Mouse (Mus musculus) heart, adult 2 months (tissue): Measurements from ENCODE around the gene Ccdc126. TPM values are rescaled to one million over a fixed set of nuclear protein-coding genes. Genes with fewer than 3 reads are reported as not detected.
A peak's percentile ranks its signal among the peaks of the same experiment; 100 is the strongest.

ENCODE experiments used
- DNase-seq, 2 experiments: peaks; one replicate each; pipeline ENCODE4 v3.0.0; 2021
- H3K27ac ChIP-seq: fragments of 200-600 bp; 2 replicates; pipeline ENCODE4 v1.8.1; 2022
- H3K27me3 ChIP-seq: fragments of 200-500 bp; 2 replicates; pipeline ENCODE4 v1.6.1; 2012; ENCODE audit warnings: mild to moderate bottlenecking, low read length, inconsistent platforms, mixed read lengths; ENCODE audit not compliant: control insufficient read depth, insufficient read depth
- H3K36me3 ChIP-seq: fragments of 200-500 bp; 2 replicates; pipeline ENCODE4 v1.6.1; 2012; ENCODE audit warnings: low read length, inconsistent platforms; ENCODE audit not compliant: control insufficient read depth, insufficient read depth
- H3K4me1 ChIP-seq: fragments of 200-500 bp; 2 replicates; pipeline ENCODE4 v1.6.1; 2011; ENCODE audit warnings: low read length; ENCODE audit not compliant: control insufficient read depth, insufficient read depth
- H3K4me3 ChIP-seq: fragments of 200-600 bp; 2 replicates; pipeline ENCODE4 v1.8.1; 2022
- H3K79me2 ChIP-seq: fragments of 200-500 bp; replicated peaks from 2 replicates; pipeline ENCODE4 v1.6.1; 2012; ENCODE audit warnings: mild to moderate bottlenecking, inconsistent platforms, low read length, moderate library complexity, mixed read lengths; ENCODE audit not compliant: control insufficient read depth, insufficient read depth
- H3K9ac ChIP-seq: fragments of 200-500 bp; 2 replicates; pipeline ENCODE4 v1.6.1; 2012; ENCODE audit warnings: low read depth, mild to moderate bottlenecking, control low read depth, inconsistent platforms, low read length, mixed read lengths
- CTCF ChIP-seq: fragments of 200-600 bp; IDR thresholded peaks from 2 replicates; pipeline ENCODE4 v1.8.1; 2022; ENCODE audit warnings: antibody characterized with exemption, mild to moderate bottlenecking, moderate library complexity
- EP300 ChIP-seq: fragments of 200-500 bp; IDR thresholded peaks from 2 replicates; pipeline ENCODE4 v1.6.1; 2011; ENCODE audit warnings: low read depth, low read length, control low read depth; ENCODE audit not compliant: insufficient read depth
- POLR2A ChIP-seq: fragments of 200-500 bp; IDR thresholded peaks from 2 replicates; pipeline ENCODE4 v1.6.1; 2011; ENCODE audit warnings: mild to moderate bottlenecking, low read depth, low read length, control low read depth; ENCODE audit not compliant: insufficient read depth
- WGBS: fragments of 180-500 bp; shearing (Covaris S2); methylation state at CpG from one replicate; pipeline ENCODE4 v1.1.7; 2018; 5-methylcytosine and 5-hydroxymethylcytosine counted together
- intact Hi-C: fragments of 180-260 bp; cut with DNase I; formaldehyde crosslinking; loops from one replicate; pipeline ENCODE4 v1.15.1; 2025
- long read RNA-seq: library from polyadenylated mRNA; stranded (forward); transcript quantifications from one replicate; pipeline ENCODE4 v2.0.0, GENCODE M21; 2021
- polyA plus RNA-seq: library from polyadenylated mRNA; depleted of rRNA; stranded (reverse); fragments of >200 nt; gene quantifications from 2 replicates; pipeline ENCODE4 v1.2.3, GENCODE M21; 2012; rRNA removed
- total RNA-seq, 2 experiments: library from RNA; stranded (reverse); gene quantifications; 2 replicates each; pipeline ENCODE4 v1.2.3; 2021

Ccdc126 gene
- total RNA-seq, result 1 to 10 TPM; 4.4 to 4.8 TPM
- 2.5 and 3.3 TPM in 2 replicates for polyA plus RNA-seq
- long read RNA-seq, transcript Ccdc126-201 (3 exons, 2,351 nt), result major isoform, 5 of 6 reads
- long read RNA-seq, partial matches to known transcripts, result 0 of 6 reads
- long read RNA-seq, other reads (novel, unspliced or antisense), result 1 of 6 reads

GRCm38 (mm10) chr6:49318966-49319594 lies at the start of gene Ccdc126:
Ccdc126 (plus strand) TSS chr6:49319274.
- 1% methylated on average over 47 of the region's 47 CpGs for WGBS
- peak within 1 kb of the TSS; percentile 83 for H3K4me3 ChIP-seq
- TF ChIP-seq POLR2A (peak; percentile 67), EP300 (peak; percentile 79; the same call in 1 of the 2 replicates), CTCF (peak; percentile 80)
- H3K27ac ChIP-seq, result peak within 1 kb of the TSS; percentile 80
- peak within 1 kb of the TSS; percentile 80 for H3K9ac ChIP-seq
- no peaks in the 10 kb centered on the region for H3K27me3 ChIP-seq
- no peaks in the 10 kb centered on the region for H3K79me2 ChIP-seq
- DNase-seq, result peak; percentile 98 to 99
- intact Hi-C loops, result loop anchor here (2.0 to 5.0 kb wide), 3 partner anchors 48 to 92 kb away; partner anchors contain the start of gene Fam221a
- H3K36me3 ChIP-seq, result no peaks in the 10 kb centered on the region
- no peaks in the 10 kb centered on the region for H3K4me1 ChIP-seq

DNA sequence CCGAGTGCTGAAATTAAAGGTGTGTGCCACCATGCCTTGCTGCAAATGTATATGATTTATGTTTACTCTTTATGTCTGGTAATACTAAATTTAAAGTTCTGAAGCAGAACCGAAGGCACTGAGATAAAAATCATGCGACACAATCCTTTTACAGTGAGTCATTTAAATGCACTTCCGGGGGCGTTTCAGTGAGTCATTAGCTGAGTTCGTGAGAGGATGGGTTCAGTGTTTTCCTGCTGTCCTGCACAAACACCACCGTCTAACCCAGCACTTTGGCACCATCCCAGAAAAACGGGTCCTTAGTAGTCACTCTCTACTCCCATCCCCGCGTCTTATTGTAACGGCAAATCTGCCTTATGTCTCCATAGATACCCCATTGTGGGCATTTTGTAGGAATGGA lies 49.2 kb upstream of the Ccdc126 start:
- no peaks in the 10 kb centered on the region for H3K79me2 ChIP-seq
- WGBS, result 33% methylated on average over 11 of the region's 11 CpGs
- TF ChIP-seq EP300, result no peak
- TF ChIP-seq POLR2A, result no peak
- no peak for TF ChIP-seq CTCF
- H3K4me1 ChIP-seq, result no peaks in the 10 kb centered on the region
- H3K27ac ChIP-seq, result no peak overlapping the region
- no peak overlapping the region for H3K4me3 ChIP-seq
- H3K36me3 ChIP-seq, result no peaks in the 10 kb centered on the region
- intact Hi-C loops, result loop anchor here (1.0 to 2.0 kb wide), 2 partner anchors 49 to 128 kb away; partner anchors contain the start of gene Ccdc126
- DNase-seq, result no peak
- H3K27me3 ChIP-seq, result no peaks in the 10 kb centered on the region
- no peak overlapping the region for H3K9ac ChIP-seq

DNA sequence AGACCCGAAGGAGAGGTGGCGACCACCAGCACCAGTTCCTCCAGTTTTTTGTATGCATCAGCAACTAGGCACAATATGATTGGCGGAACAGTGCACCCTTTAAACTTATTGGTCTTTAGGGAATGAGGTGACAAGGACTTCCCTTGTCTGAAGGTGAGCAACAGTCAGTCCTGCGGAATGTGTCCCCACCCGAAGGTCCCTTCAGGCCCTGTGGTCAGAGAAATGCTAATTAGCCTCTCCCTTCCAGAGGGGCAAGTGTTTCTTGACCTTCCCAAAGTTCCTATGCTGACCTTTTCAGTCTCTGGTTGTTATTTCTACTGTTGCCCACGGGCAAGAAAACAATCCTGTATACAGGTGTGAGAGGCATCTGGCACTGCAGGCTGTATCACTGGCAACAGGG lies 47.3 kb upstream of the Ccdc126 start:
- TF ChIP-seq POLR2A, result no peak
- TF ChIP-seq EP300, result no peak
- TF ChIP-seq CTCF, result no peak
- Histone ChIP-seq H3K36me3 (no peaks in the 10 kb centered on the region), H3K4me3 (no peak overlapping the region), H3K9ac (no peak overlapping the region), H3K27me3 (no peaks in the 10 kb centered on the region), H3K27ac (no peak overlapping the region), H3K79me2 (no peaks in the 10 kb centered on the region), H3K4me1 (no peaks in the 10 kb centered on the region)
- DNase-seq, result no peak
- intact Hi-C loops, result no loop called here
- WGBS, result 83% methylated on average over 6 of the region's 6 CpGs

DNA sequence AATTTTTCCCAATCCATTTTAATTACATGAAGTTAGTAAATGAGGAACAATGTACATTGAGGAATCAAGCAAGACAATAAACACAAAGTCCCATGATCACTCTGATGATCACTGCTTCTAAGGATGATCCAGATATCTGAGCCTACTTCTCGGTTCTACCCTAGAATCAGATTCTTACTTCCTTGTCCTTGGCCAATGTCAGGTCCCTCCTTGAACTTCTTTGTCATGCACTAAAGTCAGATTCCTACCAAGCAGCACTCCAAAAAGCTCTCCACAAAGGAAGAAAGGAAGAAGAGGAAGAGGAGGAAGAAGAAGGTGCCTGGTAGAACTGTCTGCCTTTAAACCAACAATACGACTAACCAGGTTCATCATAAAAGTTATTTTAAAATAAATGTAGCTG lies 46.2 kb upstream of the Ccdc126 start:
- whole genome bisulfite sequencing, result 86% methylated on average over 2 of the region's 2 CpGs
- H3K79me2 ChIP-seq, result no peaks in the 10 kb centered on the region
- no peaks in the 10 kb centered on the region for H3K4me1 ChIP-seq
- H3K36me3 ChIP-seq, result no peaks in the 10 kb centered on the region
- H3K9ac ChIP-seq, result no peak overlapping the region
- intact Hi-C loops, result no loop called here
- TF ChIP-seq EP300, result no peak
- no peak for TF ChIP-seq POLR2A
- TF ChIP-seq CTCF, result no peak
- H3K4me3 ChIP-seq, result no peak overlapping the region
- H3K27ac ChIP-seq, result no peak overlapping the region
- H3K27me3 ChIP-seq, result no peaks in the 10 kb centered on the region
- no peak for DNase-seq

- Histone ChIP-seq H3K79me2 (no peaks in the 10 kb centered on the region), H3K27ac (no peak overlapping the region), H3K9ac (no peak overlapping the region), H3K36me3 (no peaks in the 10 kb centered on the region), H3K4me3 (no peak overlapping the region), H3K27me3 (no peaks in the 10 kb centered on the region), H3K4me1 (no peaks in the 10 kb centered on the region)
- no peak for DNase-seq
- intact Hi-C loops, result no loop called here
- WGBS, result 47% methylated on average over 4 of the region's 4 CpGs
- no peak for TF ChIP-seq POLR2A
- TF ChIP-seq EP300, result no peak
- TF ChIP-seq CTCF, result no peak
Observed at GRCm38 (mm10) chr6:49273934-49274333, 45.1 kb upstream of the Ccdc126 start.

GRCm38 (mm10) chr6:49274416-49275091 lies 44.5 kb upstream of the Ccdc126 start:
- Histone ChIP-seq H3K27ac (no peak overlapping the region), H3K27me3 (no peaks in the 10 kb centered on the region), H3K79me2 (no peaks in the 10 kb centered on the region), H3K4me3 (no peak overlapping the region), H3K4me1 (no peaks in the 10 kb centered on the region), H3K9ac (no peak overlapping the region), H3K36me3 (no peaks in the 10 kb centered on the region)
- DNase-seq, result no peak
- intact Hi-C loops, result no loop called here
- WGBS, result 72% methylated on average over 9 of the region's 9 CpGs
- TF ChIP-seq CTCF (no peak), EP300 (no peak), POLR2A (no peak)
